Mouse (Mus musculus): ENCODE data around the gene Spon1. TPM values are rescaled to one million over a fixed set of nuclear protein-coding genes. Genes with fewer than 3 reads are reported as not detected.

The Spon1 gene
- total RNA-seq, 2 experiments from 2014 or later = 56.1 to 65.2 TPM

DNA sequence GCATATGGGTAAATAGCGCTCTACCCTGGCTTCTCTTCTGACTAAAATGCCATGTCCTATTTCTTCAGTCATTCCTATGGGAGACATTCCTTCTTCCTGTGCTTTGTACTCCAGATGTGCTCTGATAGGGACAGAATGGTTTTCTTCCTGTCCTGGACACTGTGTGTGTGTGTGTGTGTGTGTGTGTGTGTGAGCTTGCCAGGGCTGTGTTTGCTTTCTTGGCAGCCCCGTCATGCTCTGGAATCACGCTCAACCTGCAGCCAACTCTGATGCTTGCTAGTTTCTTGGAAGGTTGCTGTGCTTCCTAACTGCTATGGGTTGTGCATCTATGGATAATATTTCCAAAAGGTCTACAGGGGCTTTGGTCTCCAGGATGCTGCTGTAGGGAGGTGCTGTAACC is 9.1 kb downstream of the Spon1 start:
- DNase-seq (ENCODE audit: low spot score in 2 of 2) = no peak

DNA sequence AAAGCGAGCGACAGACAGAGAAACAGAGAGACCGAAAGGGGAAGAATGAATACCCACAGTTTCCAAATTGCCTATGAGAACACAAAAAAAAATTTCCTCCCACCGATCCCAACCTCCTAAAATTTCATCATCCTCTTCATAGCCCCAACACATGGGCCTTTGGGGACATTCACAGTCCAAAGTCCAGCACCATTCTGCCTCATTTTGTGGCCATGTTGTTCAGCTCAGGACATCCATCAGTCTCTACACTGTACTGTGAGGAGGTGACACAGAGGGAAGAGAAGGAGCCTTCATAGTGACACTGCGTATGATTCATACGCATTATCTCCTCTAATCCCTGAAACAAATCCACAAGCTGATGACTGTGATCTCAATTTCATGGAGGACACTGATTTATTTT is 12.7 kb downstream of the Spon1 start:
- DNase-seq (ENCODE audit: low spot score in 2 of 2) = no peak

DNA sequence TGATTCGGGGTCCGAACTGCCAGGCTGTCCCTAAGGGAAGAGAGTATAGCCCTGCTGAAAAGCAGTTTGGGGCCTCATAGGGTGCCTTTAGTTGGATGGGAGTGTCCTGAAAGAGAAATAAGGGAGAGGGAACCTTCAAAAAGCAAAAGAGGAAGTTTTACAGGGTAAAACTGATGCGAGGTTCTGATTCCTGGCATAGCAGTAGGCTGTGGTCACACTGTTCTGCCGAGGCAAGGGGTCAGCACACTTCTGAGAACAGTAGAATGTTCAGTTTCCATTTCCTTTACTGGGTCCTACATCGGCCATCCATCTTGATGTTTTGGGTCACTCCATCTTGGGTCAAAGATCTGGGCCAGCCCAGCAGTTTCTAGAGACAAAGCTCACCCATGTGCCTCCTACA is 14.5 kb downstream of the Spon1 start:
- DNase-seq (ENCODE audit: low spot score in 2 of 2) = no peak

DNA sequence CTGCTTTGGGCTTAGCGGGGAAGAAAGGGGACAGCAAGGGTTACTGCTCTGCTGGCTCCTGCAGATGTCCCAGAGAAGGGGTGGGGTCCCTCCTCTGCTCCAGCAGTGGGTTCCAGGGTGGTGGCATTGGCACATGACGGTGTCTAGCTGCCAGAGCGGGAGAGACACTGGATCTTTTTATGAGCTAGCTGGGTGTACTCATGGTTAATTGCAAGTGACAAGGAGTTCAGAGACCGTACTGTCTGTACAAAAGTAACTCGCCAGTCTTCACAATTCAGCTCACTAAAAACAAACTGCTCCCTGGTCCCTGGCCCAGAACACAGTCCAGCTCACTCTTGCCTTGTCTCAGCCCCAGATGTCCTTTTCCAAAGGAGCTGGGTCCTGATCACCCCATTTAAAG is 26.2 kb downstream of the Spon1 start:
- peak in 1 of 2 experiments; percentile 62 for DNase-seq (ENCODE audit: low spot score in 2 of 2)

DNA sequence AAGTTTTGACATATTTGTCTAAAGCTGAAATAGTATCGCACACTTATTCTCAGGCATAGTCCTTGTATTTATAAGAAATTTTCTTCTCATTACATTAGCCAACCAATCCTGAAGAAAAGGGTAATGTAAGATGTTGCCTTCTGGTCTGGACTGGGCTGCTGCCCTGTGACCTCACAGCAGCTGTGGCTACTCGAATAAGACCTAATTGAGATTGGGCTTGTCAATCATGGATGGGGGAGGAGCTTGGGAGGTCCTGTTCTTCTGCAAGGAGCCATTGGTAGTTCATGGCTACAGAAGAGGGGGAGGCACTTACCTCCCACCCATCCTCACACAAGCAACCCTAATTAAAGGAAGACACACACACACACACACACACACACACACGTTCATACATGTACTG is 27.1 kb downstream of the Spon1 start:
- DNase-seq (ENCODE audit: low spot score in 2 of 2) = no peak

DNA sequence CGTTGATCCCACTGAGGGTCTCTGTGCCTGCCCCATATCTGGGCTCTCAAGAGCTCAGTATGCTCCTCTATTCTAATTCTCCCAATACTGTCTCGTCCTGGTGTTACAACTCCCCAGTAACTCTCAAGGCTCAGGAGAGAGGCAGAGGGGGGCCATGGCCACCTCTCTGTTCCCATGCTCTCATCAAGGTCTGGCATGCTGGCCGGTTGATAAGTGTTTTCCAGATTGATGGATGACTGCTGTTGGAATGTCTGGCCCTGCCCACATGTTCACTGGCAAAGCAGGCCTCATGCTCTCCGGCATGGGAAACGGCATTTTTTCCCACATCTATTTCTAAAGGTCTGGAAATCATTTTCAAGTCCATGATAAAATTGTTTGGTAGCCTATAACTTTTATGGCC is 29.4 kb downstream of the Spon1 start:
- DNase-seq (ENCODE audit: low spot score in 2 of 2) = no peak

DNA sequence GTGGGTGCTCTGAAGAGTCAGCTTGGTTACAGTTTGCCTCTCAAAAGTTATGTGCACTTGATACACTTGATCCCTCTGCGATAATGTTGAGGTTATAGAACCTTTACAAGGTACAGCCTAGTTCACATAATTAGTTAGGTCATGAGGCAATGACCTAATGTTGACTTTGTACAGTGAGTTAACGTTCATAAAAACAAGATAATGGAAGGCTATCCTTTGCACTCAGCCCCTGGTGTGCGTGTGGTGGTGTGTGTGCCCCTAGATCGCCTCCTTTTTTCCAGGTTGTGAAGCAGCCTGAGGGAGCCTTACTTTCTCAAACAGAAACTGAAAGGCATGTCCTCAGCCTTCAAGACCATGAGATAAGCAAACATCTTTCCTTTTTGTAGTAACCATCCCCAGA is 31.3 kb downstream of the Spon1 start:
- DNase-seq (ENCODE audit: low spot score in 2 of 2) = no peak

DNA sequence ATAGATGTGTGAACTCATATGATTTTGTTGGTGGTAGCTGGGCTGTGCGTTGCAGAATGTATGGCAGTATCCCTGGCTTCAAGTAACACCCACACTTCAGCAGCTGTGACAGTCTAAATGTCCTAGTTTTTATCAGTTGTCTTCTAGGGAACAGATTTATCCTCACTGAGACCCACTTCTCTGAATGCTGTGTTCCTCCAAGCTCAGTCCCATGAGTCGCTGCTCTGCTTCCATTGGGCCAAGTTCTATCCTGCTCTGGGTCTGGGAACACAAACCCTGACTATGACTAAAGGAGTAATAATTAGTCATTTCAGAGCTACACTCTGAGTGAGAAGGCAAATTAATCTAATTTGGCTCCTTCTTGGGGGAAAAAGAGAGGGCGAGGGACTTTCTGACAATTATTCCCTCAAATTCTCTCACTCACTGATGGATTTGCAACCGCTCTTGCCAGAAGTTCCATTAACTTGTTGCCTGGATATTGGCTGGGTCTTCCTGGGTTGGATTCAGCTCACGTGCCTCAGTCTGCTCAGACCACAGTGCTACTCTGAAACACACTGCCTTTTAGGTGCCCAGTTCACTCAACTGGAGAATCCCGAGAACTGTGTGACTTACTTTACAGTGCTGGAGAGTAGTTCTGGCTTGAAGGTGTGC is 32.9 kb downstream of the Spon1 start:
- DNase-seq (ENCODE audit: low spot score in 2 of 2) = peak in 1 of 2 experiments; percentile 72

DNA sequence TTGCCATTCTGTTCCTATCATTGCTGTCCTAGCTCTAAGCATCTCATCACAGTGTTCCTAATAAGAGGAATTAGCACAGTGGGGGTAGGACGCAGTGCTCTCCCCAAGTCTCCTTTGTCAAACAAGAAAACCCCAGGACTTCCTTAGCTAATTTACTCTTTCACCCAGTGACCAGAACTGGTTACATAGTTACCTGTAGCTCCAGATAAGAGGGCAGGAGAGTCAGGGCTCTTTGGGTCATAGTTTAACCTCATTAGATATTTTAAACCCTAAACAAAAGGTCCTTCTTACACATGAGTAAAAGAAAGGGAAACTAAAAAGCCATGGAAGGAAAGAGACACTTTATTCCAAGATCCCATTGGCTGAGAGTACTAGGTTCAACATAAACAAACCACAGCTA is 44.0 kb downstream of the Spon1 start:
- DNase-seq (ENCODE audit: low spot score in 2 of 2) = no peak

DNA sequence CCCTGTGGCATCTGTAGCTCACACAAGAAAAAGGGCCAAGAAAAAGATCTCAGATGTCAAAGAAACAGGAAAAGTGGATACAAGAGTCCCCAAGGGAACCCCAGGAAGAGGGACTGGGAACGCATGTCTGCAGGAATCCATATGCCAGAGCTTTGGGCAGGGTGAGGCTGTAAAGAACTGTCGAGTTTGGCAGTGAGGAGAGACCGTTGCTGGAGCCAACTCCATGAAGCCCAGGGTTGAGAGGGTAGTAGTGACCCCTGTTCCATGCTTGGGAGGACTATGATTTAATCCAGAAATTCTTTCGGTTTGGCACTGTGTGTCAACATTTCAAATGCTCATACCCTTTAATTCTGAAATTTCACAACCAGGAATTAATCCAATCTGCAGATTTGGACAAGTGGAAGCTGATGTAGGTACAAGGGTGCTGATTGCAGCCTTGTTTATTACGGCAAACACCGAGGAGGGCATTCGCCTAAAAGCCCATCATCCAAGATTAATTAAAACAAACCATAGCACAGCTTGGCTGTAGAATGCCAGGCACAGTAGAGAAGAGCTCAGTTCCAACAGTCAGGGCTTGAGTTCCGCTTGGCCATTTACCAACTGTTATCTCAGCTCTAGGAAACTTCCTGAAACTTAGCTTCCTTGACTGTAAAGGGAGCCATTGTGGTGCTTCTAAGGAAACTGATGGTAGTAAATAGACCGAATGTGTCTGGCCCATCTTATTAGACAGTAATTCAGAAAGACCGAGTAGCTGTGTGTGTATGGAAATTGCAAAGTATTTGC is 45.8 kb downstream of the Spon1 start:
- no peak for DNase-seq (ENCODE audit: low spot score in 2 of 2)

DNA sequence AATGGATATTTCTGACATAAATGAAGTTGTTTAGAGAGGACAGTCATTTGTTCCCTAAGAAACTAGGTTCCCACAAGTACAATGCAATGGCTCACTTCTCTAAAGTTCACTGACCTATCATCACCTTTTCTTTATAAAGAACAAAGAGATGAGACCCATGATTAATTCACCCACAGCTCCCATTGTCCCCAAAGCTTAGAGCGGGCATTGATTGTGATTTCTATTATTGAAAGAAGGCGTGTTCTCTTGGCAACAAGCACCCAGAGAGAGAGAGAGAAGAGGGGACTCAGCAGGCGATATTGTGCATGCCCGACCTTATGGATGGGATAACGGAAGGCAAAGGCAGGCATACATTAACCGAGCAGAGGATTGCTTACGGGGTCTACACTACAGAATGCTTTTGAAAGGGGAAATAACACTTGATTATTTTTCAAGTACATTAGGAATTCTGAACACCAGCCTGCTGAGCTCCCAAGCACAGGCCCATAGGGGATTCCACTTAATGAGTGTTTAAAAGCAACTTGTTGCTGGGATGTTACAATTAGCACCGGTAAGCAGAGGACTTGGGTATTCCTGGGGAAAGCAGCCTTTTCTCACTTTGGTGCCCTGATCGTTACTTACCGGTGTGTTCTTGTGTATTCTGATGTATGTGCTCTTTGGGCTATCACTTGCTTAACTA is 48.4 kb downstream of the Spon1 start:
- no peak for DNase-seq (ENCODE audit: low spot score in 2 of 2)

DNA sequence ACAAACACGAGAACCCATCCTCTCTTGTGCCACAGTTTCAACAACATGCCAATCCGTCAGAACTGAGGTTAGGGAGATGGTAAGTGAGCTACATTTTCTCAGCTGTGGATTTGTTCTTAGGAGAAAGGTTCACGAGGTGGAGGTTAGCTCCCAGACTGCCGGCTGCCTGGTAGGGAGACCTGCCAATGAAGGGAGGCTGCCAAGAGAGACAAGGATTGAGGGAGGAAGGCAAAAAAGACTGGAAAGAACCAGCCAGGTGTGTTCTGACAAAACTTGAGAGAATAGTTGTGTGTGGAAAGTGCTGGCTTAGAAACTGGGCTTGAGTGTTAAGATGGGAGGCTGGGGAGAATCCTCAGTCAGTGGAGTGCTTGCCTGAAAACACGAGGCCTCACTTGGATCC is 49.9 kb downstream of the Spon1 start:
- no peak for DNase-seq (ENCODE audit: low spot score in 2 of 2)

DNA sequence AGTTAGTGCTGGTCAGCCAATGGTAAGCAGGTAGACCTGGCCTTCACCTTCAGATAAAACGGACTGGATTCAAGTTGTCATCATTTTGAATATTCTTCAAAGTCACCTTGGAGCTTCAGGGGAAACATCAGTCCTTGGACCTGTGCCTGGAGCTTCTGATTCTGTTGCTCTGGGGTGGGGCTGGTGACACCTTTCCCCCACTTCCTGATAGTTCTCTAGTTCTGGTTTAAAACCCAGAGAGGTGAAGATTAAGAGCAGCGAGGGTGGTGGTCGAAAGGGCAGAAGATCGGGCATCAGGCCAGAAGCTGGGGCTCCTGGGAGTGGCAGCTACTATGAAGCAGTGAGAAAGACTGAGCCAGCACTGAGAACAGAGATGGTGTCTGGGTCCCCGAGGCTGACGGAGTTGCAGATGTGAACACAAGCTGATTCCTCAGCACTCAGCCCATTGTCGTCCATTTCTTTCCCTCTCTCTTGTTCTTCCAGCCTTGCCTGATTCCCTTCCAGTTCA is 51.1 kb downstream of the Spon1 start:
- DNase-seq (ENCODE audit: low spot score in 2 of 2) = no peak

DNA sequence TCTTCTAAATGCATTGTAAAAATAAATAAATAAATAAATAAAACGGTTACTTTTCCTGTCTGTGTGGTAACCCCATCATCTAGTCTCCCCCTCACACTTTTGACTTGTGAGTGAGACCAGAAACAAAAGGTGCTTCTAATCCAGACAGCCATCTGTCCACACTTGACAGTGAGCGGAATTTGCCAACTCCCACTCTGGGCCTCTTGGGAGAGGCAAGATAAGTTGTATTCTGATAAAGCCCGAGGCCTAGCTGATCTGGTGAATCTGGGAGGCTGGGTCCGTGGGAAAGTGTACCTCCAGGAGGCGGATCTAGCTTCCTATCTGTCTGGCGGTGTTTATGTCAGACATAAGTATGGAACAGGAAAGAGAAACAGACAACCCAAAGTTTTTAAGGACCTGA is 52.3 kb downstream of the Spon1 start:
- no peak for DNase-seq (ENCODE audit: low spot score in 2 of 2)

DNA sequence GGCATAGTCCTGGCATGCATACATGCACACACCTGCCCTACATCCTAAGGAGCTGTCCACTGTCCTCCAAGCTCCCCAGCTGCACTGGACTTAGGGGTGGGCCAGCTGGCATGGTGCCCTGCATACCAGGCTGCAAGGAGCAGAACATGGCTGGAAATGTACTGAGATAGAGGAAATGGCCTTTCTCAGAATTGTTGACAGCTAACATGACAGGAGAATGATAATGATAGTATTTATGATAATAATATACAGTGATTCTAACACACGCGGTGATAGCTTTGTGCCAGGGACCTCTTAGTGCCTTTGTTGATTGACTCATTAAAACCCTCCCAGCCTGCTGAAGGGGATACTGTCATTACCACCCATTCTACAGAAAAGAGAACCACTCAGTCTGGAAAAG is 54.4 kb downstream of the Spon1 start:
- DNase-seq (ENCODE audit: low spot score in 2 of 2) = no peak

DNA sequence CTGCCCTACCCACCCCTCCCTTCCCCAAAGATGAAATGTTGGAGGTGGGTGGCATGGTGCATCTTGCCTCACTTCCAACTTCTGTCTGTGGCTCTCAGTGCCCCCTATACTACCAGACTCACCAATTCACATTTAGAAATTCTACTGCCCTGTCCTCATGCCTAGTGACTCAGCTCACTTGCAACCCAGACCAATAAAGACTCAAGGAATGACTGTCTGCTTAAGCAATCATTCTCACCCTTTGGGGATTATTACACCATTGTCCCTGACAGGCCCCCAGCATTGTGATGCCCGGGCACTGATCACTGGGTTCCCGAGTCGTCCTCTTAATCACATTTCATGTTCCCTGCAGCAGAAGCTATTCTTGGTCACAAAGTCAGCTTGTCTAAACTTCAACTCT is 57.2 kb downstream of the Spon1 start:
- DNase-seq (ENCODE audit: low spot score in 2 of 2) = no peak

DNA sequence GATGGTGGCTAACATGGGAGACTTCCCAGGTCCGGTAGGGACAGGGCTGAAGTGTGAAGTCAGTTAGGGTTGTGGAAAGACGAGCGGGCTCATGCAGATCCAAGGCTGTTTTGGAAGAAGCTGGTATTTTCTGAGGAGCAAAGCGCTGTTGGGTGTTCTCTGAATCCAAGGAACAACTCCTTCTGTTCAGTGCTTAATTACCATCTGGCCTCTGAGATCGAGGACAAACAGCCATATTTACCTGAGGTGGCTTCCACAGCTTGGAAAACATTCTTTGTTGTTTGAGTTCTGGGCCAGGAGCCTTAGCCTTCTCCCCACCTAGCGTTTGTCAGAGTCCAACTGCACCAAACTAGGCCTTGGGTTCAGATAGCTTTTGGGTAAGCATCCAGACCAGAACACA is 58.9 kb downstream of the Spon1 start:
- DNase-seq (ENCODE audit: low spot score in 2 of 2) = no peak

DNA sequence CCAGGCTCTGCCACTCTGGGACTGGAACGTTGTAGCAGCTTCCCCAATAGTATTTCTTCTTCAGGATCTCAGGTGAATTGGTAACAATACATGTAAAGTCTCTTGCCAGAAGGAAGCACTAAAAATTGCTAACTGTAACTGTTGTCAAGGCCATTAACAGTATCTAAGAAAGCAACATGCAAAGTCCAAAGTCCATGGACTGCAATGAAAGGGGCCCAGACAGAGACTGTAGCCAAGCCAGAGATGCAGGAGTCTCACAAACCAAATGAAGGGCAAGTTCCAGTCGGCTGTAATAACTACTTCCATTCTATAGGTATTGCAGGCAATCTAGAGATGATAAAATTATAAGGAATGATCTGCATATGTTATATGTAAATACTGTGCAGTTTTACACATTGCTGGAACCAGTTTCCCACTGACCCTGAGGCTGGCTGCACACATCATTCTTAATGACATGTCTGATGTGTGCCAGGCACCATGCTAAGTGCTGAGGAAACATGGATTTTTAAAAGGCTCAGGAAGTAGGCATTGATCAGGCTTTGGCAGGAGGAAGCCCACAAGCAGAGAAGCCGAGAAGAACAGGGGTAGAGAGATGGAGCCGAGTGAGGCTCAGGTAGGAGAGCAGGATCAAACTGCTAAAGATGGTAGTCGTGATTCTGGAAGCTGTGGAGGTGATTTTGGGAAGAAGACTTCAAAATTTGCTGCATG is 59.9 kb downstream of the Spon1 start:
- DNase-seq (ENCODE audit: low spot score in 2 of 2) = no peak

DNA sequence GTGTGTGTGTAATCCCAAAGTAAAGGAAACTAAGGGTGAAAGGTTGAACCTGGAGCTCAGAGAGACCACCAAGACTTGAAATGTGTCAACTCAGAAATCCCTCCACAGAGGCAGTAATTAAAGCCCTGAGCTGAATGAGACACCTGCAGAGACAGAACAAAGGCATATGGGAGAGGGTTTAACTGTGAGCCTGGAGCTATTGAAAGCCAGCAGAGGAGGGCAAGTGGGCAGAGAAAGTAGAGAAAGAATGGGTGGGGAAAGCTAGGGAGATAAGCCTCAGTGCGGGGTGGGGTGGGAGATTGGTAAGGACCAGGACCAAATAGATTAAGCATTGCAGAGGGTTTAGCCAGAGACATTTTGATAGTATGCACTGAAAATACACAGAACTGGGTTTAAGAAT is 60.7 kb downstream of the Spon1 start:
- no peak for DNase-seq (ENCODE audit: low spot score in 2 of 2)

DNA sequence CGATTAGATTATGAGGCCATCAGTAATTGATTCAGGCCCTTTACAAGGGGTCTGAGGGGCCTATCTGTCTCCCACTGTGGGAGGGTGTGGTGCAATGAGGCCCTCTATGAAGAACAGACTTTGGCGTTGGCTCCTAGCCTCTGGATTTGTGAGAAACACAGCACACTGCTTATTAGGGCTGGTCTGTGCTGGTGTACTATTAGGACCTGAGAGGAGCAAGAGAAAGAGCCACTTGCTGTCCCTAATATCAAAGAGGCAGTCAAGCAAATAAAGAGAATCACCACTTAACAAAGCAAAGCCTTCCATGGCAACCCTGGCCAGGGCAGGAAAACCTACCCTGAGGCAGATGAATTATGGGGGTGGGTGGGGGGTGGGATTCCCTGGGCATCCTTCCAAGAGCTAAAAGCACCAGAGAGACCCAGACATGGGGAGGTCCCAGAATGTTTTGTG is 62.3 kb downstream of the Spon1 start:
- no peak for DNase-seq (ENCODE audit: low spot score in 2 of 2)

DNA sequence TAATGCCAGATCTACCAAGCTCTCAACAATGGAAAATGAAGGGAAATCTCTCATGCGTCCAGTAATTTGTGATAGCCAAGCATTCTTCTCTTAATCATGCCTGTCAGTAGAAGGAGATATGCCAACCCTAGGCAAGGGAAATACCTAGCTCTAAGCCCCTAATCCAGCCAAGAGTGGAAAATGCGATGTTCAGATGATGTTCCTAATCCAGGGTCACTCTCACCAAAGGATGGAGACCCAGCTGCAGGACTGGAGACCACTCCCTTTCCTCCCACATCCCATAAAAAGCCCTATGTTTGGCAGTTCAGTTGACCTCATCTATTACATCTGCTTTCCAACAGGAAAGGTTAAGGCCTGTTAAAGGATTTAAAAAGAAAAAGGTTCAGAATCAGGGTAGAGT is 62.8 kb downstream of the Spon1 start:
- DNase-seq (ENCODE audit: low spot score in 2 of 2) = no peak

DNA sequence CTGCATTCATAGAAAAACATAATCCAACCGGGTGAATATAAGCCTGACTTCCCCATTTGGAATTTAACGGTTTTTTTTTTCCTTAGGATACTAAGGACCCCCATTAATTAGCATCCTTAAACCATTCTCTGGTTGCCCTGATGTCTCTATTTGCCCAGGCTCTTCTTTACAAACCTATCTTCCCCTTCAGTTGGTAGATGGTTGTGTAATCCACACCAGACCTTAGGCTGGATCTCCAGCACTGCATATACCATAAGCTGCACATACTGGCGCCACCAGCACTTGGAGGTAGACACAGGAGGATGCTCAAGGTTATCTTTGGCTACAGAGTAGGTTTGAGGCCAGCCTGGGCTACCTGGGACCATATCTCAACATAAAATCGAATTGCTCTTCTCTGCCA is 71.4 kb downstream of the Spon1 start:
- DNase-seq (ENCODE audit: low spot score in 2 of 2) = no peak

Measured in layer of hippocampus, postnatal 14 days (tissue).